Mouse (Mus musculus): Measurements from ENCODE around the gene Cgas. TPM values are rescaled to one million over a fixed set of nuclear protein-coding genes. Genes with fewer than 3 reads are reported as not detected.

Gene Cgas
- 3.1 TPM for total RNA-seq (2023)

GRCm38 (mm10) chr9:78442579-78443392 lies at the start of gene Cgas:
TSS of gene Cgas (minus strand) at chr9:78443237.

GRCm38 (mm10) chr9:78488890-78489420 lies 45.9 kb upstream of the Cgas start, which contains the start of gene Eef1a1:
TSS of gene Eef1a1 (minus strand) at chr9:78489151.

GRCm38 (mm10) chr9:78447973-78448873 lies 5.2 kb upstream of the Cgas start, which contains the start of the genes Mto1 and Gm17324:
TSS of gene Mto1 (plus strand) at chr9:78448208.
TSS of gene Gm17324 (minus strand) at chr9:78448786.

GRCm38 (mm10) chr9:78395630-78396351 lies 47.2 kb downstream of the Cgas start, which contains the start of gene Ddx43:
TSS of gene Ddx43 (plus strand) at chr9:78395777.

Other genes with a start within 250 kb of the Cgas start
- gene Gsta1, start 212.6 kb downstream of the Cgas start, total RNA-seq (2023): not detected
- not detected for gene Gm3776, start 186.1 kb downstream of the Cgas start, total RNA-seq (2023)
- gene Gm10639, start 153.3 kb downstream of the Cgas start, total RNA-seq (2023): not detected
- gene Omt2a, start 128.4 kb downstream of the Cgas start, total RNA-seq (2023): not detected
- not detected for gene Omt2b, start 115.6 kb downstream of the Cgas start, total RNA-seq (2023)
- not detected for gene Gsta2, start 87.4 kb downstream of the Cgas start, total RNA-seq (2023)
- not detected for gene Dppa5a, start 75.1 kb downstream of the Cgas start, total RNA-seq (2023)
- gene Ooep, start 64.5 kb downstream of the Cgas start, total RNA-seq (2023): not detected
- gene Ddx43, start 47.5 kb downstream of the Cgas start, total RNA-seq (2023): 1.4 TPM
- gene Mto1, start 5.0 kb upstream of the Cgas start, total RNA-seq (2023): 28.4 TPM
- not detected for gene Gm17324, start 5.5 kb upstream of the Cgas start, total RNA-seq (2023)
- gene Eef1a1, start 45.9 kb upstream of the Cgas start, total RNA-seq (2023): 12,055 TPM
- 5.5 TPM for gene Slc17a5, start 144.8 kb upstream of the Cgas start, total RNA-seq (2023)
- not detected for gene Cd109, start 172.3 kb upstream of the Cgas start, total RNA-seq (2023)